Mouse (Mus musculus) left cerebral cortex, adult 11 months (tissue): ENCODE measurements around the gene Kdm4c.
"Not testable (repeated sequence)": the region's sequence is repeated elsewhere in the genome, so short reads cannot be mapped to it uniquely, and the experiment has no call there.

Experiments
- DNase-seq: peaks from one replicate; pipeline ENCODE4 v3.0.0; 2022; ENCODE audit warnings: low spot score

Gene Kdm4c

DNA sequence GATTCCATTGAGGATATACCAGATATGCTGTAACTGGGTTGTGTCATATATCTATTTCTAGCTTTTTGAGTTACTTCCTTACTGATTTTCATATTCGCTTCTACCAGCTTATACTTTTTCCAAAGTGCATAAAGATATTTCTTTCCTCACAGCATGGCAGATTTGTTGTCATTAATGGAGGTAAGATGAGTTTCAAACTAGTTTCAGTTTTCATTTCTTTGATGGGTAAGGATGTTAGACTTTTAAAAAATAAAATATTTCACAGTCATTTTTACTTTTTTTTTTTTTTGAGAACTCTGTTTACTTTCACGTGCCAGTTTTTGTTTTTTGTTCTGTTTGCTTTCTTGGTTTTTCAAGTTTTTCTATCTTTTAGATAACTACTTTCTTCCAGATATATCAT is 70.6 kb downstream of the Kdm4c start:
- DNase-seq, result no peak

DNA sequence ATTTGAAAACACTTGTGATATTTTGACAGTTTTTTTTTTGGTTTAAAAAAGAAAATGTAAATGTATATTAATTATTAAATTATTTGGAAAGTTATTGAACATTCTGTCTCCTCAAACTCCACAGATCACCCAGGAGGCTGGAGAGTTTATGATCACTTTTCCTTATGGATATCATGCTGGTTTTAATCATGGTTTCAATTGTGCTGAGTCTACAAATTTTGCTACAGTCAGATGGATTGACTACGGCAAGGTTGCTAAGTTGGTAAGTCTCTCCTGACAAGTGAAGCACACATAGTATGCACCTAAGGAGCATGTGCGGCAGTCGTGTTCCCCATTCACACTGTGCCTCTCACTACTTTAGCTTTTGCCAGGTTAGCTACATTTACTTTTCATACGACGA is 73.1 kb downstream of the Kdm4c start:
- no peak for DNase-seq

DNA sequence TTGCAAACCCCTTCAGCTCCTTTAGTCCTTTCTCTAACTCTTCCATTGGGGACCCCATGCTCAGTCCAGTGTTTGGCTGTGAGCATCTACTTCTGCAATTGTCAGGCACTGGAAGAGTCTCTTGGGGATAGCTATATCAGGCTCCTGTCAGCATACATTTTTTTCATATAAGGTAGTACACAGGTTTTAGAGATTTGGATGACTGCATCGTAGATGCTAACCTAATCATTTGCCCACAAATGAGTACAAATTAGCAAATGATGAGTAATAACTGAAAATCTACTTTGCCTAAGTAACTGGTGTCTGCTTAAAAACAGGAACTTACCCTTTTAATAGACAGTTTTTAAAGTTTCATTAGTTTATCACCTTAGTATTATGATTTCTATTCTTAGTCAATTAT is 77.0 kb downstream of the Kdm4c start:
- DNase-seq, result no peak

DNA sequence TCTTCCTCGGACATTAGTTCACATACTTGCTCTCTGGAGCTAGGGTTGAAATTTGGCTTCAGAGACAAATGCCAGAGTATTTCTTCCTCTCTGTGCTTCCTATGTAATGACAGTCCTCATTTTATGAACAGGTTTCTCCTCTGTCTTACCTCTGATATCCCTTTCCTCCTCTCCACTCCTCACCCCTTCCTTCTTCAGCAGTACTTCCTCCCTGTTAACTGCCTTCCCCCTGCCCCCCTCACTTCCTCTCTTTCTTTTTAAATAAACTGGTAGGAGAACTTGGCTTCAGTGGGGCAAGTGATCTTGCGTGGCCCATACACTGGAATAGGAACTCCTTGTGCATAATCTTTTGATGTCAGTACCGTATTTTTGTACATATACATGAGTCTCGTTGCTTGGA is 115.2 kb downstream of the Kdm4c start:
- no peak for DNase-seq

DNA sequence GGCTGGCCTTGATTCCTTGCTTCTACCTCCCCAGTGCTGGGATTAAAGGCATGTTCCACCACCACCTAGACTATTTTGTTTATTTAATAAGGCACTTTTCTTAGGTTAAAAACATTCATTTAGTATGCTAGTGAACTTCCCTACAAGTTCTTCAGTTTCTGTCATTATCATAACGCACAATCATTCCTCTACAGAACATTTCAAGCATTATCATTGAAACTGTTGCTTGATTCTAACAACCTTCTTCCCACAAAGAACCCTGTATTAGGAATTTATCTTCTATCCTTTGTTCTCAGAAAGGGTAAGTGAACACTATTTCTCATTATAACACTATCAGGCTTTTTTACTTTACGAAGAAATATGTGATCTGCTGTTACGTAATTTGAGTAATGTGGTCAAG is 118.0 kb downstream of the Kdm4c start:
- no peak for DNase-seq

DNA sequence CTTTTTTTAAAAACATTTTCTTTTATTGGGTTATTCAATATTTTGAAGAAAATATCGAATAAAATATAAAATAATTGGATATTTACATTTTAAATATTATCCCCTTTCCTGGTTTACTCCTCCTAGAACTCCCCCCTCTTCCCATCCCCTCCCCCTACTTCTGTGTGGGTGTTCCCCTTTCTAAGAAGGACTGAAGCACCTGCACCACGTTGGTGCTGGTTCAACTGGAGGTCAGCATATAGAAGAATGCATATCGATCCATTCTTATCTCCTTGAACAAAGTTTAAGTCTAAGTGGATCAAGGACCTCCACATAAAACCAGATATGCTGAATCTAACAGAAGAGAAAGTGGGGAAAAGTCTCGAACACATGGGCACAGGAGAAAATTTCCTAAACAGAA is 144.3 kb downstream of the Kdm4c start:
- no peak for DNase-seq

DNA sequence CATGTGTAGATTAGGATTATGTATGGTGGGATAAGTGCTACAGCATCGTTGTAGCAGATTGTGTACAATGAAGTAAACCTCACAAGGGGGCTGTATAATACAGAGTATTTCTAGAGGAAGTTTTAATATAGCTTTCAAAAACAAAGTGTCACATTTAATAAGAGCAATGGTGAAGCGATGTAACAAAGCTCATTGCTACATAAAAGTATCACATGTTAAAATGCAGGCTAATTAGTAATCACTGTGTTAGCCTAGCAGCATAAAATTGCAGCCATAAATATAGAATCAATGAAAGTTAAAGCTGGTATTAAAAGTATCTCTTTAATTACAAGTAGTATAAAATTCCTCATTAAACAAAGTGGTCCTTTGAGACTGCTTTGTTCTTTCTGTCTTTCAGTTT is 150.9 kb downstream of the Kdm4c start:
- DNase-seq, result no peak

DNA sequence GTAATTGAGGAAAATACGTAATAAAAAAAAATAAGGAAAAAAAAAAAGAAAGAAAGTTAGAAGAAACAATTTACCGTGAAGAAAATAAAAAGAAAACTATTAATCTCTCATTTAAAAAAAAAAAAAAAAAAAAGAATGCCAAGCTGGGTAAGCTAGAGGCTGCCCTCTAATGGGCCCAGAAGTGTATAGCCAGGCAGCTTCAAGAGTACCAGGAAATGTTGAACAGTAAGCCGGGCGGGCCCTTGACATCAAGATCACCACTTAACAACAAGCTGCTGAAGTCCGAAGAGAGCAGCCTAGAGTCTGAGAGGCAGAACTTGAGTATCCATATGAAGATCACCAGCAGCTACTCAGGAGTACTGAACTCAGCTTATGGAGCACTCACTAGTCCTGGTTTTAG is 154.3 kb downstream of the Kdm4c start:
- no peak for DNase-seq

DNA sequence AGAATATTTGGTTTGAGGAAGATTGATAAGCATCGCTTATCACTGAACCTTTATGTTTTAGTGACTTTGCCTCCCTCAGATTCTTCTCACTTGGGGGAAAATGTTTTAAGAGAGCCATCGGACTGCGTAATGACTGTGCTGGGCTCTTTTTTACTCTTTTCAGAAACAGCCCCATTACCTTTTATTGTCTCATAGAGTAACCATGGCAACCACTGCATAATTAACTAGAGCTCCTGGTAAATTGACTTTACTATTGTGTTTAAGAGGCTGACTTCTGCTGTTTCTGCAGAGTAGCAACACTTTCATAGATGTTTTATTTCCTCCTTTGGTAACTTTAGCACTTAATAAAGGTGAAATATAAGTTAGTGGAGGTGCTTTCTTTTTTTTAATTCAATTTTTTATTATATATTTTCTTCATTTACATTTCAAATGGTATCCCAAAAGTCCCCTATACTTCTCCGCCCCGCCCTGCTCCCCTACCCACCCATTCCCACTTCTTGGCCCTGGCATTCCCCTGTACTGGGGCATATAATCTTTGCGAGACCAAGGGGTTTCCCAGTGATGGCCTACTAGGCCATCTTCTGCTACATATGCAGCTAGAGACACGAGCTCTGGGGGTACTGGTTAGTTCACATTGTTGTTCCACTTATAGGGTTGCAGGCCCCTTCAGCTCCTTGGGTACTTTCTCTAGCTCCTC is 159.5 kb downstream of the Kdm4c start:
- not testable (repeated sequence) for DNase-seq

DNA sequence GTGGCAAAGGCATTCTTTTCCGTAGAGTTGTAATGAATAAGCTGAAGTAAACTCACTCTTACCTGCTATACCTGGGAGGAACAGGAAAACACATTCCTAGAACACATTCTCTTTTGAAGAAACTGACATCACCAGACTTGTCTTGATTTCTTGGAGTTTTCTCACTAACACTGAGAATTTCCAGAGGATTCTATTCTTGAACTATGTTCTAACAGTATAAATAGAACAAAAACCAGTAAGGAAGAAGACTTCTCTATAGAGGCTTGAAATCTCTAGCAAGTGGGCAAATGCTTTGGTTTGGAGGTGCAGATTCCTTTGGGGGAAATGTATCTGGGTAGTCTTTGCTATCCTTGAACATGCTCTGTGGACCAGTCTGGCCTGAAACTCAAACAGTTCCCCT is 166.4 kb downstream of the Kdm4c start:
- DNase-seq, result no peak

DNA sequence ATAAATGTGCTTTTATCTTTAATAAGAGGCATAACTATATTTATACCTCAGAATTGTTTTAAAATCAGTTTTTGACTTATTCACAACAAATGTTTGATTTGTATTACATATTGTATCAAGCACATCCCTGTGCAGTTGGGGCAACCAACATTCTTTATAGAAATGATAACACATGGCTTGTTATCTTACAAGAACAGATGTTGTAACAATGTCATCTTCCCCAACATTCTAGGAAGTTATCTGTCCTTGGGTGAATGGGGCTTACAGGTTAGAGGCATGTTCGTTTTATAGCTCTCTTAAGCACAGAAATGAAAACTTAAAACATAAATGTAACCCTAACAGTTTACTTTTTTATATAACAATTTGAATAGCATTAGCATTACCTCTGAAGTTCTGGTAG is 177.5 kb downstream of the Kdm4c start:
- no peak for DNase-seq
